Mouse (Mus musculus) stomach, embryonic 14.5 days (tissue): Measurements from ENCODE around the gene Mettl9. TPM values are rescaled to one million over a fixed set of nuclear protein-coding genes. Genes with fewer than 3 reads are reported as not detected.

ENCODE experiments used
- ATAC-seq: fragments of 200-750 bp; cut with Nextera tagmentation; 2 replicates; pipeline ENCODE4 v1.8.0; 2017; ENCODE audit warnings: low read depth, moderate TSS enrichment; ENCODE audit not compliant: insufficient number of reproducible peaks, insufficient read depth, low FRiP score
- H3K27ac ChIP-seq: fragments of 300-500 bp; sonication (generic); 2 replicates; pipeline ENCODE4 v1.5.1; 2014; ENCODE audit warnings: mild to moderate bottlenecking, low read length, moderate library complexity, mixed read lengths
- H3K27me3 ChIP-seq: fragments of 300-500 bp; sonication (generic); 2 replicates; pipeline ENCODE4 v1.6.1; 2014; ENCODE audit warnings: low read length, control low read depth, mixed read lengths; ENCODE audit not compliant: control insufficient read depth, insufficient read depth
- H3K36me3 ChIP-seq: fragments of 300-500 bp; sonication (generic); 2 replicates; pipeline ENCODE4 v1.6.1; 2014; ENCODE audit warnings: mild to moderate bottlenecking, control low read depth, low read length, moderate library complexity, mixed read lengths; ENCODE audit not compliant: control insufficient read depth, insufficient read depth
- H3K4me1 ChIP-seq: fragments of 300-500 bp; sonication (generic); 2 replicates; pipeline ENCODE4 v1.6.1; 2014; ENCODE audit warnings: low read length, control low read depth, mixed read lengths; ENCODE audit not compliant: control insufficient read depth, insufficient read depth
- H3K4me2 ChIP-seq: fragments of 300-500 bp; sonication (generic); replicated peaks from 2 replicates; pipeline ENCODE4 v1.6.1; 2014; ENCODE audit warnings: low read depth, low read length, control low read depth
- H3K4me3 ChIP-seq: fragments of 300-500 bp; sonication (generic); 2 replicates; pipeline ENCODE4 v1.5.1; 2014; ENCODE audit warnings: low read depth, low read length, control low read depth
- H3K9ac ChIP-seq: fragments of 300-500 bp; sonication (generic); replicated peaks from 2 replicates; pipeline ENCODE4 v1.6.1; 2014; ENCODE audit warnings: low read depth, mild to moderate bottlenecking, control low read depth, low read length, moderate library complexity, mixed read lengths
- H3K9me3 ChIP-seq: fragments of 300-500 bp; sonication (generic); 2 replicates; pipeline ENCODE4 v1.6.1; 2016; ENCODE audit warnings: low read depth, low read length, control low read depth; ENCODE audit not compliant: control insufficient read depth
- WGBS: fragments of 180-500 bp; shearing (Covaris S2); extraction: QIAGEN DNeasy Blood & Tissue Kit; methylation state at CpG from one replicate; pipeline ENCODE4 v1.1.7; 2014; 5-methylcytosine and 5-hydroxymethylcytosine counted together
- polyA plus RNA-seq: library from polyadenylated mRNA; unstranded; fragments of >200 nt; fragmentation: Nextera tagmentation; extraction: Ambion mirVana; gene quantifications from 2 replicates; pipeline ENCODE4 v1.2.1, GENCODE M21; 2014

Gene Mettl9
- polyA plus RNA-seq, 1 experiment from 2014 or later, result 163 TPM

DNA sequence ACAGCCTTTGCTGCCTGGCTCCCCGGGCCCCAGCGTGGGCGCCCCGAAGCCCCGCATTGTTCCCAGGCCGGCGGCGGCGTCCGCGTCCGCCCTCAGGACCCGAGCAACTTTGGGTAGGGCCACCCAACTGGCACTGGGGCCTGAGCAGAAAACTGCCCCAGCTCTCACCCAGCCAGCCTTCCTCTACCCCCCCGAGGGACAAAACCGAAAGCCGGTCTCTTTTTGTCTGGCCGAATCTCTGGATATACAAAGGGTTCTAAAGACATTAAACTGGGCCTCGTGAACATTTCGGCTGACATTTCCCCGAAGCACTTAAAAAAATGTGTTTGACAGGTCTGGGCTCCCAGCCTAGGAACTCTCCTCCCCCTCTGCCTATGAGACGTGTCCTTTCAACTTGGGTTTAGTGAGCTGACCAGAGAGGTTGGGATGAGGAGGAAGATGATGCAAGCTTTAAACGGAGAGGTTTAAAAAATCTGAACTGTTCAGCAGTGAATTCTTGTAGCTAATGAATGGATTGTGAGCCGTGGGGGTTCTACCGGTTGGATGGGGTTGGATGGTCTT, 996 bp downstream of the Mettl9 start:
- H3K36me3 ChIP-seq, result no peaks in the 10 kb centered on the region
- under 1% methylated on average over 24 of the region's 24 CpGs for WGBS

DNA sequence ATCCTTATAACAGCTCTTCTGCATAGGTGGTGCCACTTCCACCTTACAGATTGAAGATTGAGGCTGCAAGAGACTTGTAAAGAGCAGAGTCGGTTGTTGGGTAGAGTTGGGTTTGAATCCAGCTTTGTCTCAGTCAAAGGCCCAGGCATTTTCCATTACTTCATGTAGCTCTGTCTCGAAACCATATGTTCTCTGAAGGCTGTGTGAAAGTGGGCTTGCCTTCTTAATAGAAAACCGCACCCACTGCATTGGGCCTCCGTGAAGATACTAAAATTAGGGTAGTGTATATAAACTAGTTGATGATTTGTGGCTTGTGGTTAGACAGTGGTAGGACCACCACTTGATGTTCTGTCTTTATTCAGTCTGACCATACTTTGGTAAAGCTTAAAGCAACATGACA, 6.3 kb downstream of the Mettl9 start:
- no peak overlapping the region for H3K27ac ChIP-seq
- WGBS, result 80% methylated on average over 4 of the region's 4 CpGs
- H3K4me3 ChIP-seq, result no peak overlapping the region
- H3K36me3 ChIP-seq, result no peaks in the 10 kb centered on the region
- no peak overlapping the region for H3K4me2 ChIP-seq
- no peaks in the 10 kb centered on the region for H3K27me3 ChIP-seq
- no peaks in the 10 kb centered on the region for H3K9me3 ChIP-seq
- no peak for ATAC-seq
- peaks cover 21% of the 10 kb centered on the region for H3K4me1 ChIP-seq
- no peak overlapping the region for H3K9ac ChIP-seq

More for the DNA sequence above, 996 bp downstream of the Mettl9 start:
- peak overlapping the region; percentile 83 for H3K4me2 ChIP-seq
- ATAC-seq, result peak; percentile 19; the same call in 1 of the 2 replicates
- H3K9ac ChIP-seq, result peak overlapping the region; percentile 100
- peak overlapping the region; percentile 97 for H3K27ac ChIP-seq
- H3K4me3 ChIP-seq, result peak overlapping the region; percentile 95
- H3K4me1 ChIP-seq, result peaks cover 21% of the 10 kb centered on the region; the same call in 1 of the 2 replicates
- H3K9me3 ChIP-seq, result no peaks in the 10 kb centered on the region
- no peaks in the 10 kb centered on the region for H3K27me3 ChIP-seq

DNA sequence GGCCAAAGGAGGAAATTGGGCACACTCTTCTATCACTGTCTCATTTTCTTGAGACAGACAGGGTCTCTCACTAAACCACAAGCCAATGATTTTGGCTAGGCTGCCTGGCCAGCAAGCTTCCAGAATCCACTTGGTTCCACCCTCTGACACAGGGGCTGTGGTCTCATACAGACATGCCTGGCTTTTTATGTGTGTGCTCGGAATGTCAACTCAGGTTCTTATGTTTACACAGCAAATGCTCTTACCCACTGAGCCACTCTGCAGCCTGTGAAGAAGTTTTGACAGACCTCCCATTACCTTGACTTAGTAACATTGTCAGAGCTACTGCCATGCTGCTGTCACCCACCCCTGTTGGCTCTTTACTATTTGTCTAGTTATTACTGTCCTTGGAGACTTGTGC, 7.7 kb downstream of the Mettl9 start:
- H3K4me3 ChIP-seq, result no peak overlapping the region
- WGBS, result 48% methylated on average over 1 of the region's 1 CpGs
- H3K4me1 ChIP-seq, result peaks cover 14% of the 10 kb centered on the region
- H3K27me3 ChIP-seq, result no peaks in the 10 kb centered on the region
- no peak overlapping the region for H3K27ac ChIP-seq
- no peak for ATAC-seq
- H3K9ac ChIP-seq, result no peak overlapping the region
- H3K36me3 ChIP-seq, result no peaks in the 10 kb centered on the region
- no peaks in the 10 kb centered on the region for H3K9me3 ChIP-seq
- H3K4me2 ChIP-seq, result no peak overlapping the region

DNA sequence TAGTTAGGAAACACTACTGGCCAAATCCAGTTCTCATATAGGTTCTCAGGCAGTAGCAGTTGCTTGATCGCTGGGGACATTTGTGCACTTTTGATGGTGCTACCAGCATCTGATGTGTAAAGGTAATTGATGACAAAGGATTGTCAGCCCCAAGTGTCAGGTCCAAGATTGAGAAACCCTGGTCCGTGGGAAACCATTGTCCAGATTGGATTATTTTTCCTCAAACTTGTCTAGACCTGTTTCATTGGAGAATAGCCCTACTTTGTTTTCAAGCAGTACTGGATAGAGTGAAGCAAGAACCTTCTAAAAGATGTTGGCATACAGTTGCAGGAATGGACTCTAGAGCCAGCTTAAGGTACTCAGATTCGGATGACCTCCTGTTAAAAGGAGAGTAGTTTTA, 8.8 kb downstream of the Mettl9 start:
- no peak overlapping the region for H3K27ac ChIP-seq
- H3K9ac ChIP-seq, result no peak overlapping the region
- no peak overlapping the region for H3K4me2 ChIP-seq
- H3K4me3 ChIP-seq, result no peak overlapping the region
- peaks cover 9% of the 10 kb centered on the region for H3K4me1 ChIP-seq
- H3K9me3 ChIP-seq, result no peaks in the 10 kb centered on the region
- ATAC-seq, result no peak
- no peaks in the 10 kb centered on the region for H3K36me3 ChIP-seq
- 92% methylated on average over 3 of the region's 3 CpGs for WGBS
- no peaks in the 10 kb centered on the region for H3K27me3 ChIP-seq

DNA sequence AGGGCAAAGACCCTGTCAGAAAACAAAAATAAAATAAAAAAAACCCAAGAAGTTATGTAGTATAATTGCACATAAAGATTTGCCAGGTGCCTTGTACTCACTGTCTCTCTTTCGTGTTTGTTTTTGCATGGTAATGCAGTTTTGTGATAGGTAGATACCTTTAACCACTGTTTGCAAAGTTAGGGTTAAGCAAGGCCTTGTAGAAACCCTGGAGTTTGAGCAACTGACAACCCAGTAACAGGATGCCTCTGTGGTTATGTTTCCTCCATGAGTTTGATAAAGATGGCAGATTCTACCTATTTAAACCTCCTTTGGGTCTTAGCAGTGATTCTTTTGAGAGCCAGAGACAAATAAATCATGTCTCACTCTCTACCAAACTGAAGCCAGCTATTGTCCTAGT, 9.3 kb downstream of the Mettl9 start:
- H3K9ac ChIP-seq, result no peak overlapping the region
- H3K9me3 ChIP-seq, result no peaks in the 10 kb centered on the region
- peaks cover 4% of the 10 kb centered on the region; the same call in 1 of the 2 replicates for H3K36me3 ChIP-seq
- 92% methylated on average over 1 of the region's 1 CpGs for WGBS
- no peak overlapping the region for H3K27ac ChIP-seq
- H3K27me3 ChIP-seq, result no peaks in the 10 kb centered on the region
- peaks cover 8% of the 10 kb centered on the region for H3K4me1 ChIP-seq
- H3K4me2 ChIP-seq, result no peak overlapping the region
- no peak for ATAC-seq
- no peak overlapping the region for H3K4me3 ChIP-seq

DNA sequence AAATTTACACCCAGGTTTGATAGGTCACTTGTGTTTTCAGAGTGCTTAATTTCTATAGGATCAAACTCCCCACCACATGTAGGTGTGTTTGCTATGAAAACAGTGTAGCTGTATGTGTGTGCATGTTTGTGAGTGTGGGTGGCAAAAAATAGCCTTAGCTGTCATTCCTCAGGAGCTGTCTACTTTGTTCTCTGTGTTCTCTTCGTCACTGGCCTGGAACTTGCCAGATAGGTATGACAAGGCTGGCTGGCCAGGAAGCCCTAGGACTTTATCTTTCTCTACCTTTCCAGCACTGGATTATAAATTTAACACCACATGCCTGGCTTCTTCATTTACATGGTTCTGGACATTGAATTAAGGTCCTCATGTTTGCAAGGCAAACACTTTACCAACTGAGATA, 10.0 kb downstream of the Mettl9 start:
- H3K27ac ChIP-seq, result no peak overlapping the region
- WGBS, result 81% methylated on average over 1 of the region's 1 CpGs
- ATAC-seq, result no peak
- no peaks in the 10 kb centered on the region for H3K27me3 ChIP-seq
- no peaks in the 10 kb centered on the region for H3K9me3 ChIP-seq
- peaks cover 8% of the 10 kb centered on the region for H3K4me1 ChIP-seq
- H3K9ac ChIP-seq, result no peak overlapping the region
- no peak overlapping the region for H3K4me3 ChIP-seq
- H3K4me2 ChIP-seq, result no peak overlapping the region
- peaks cover 6% of the 10 kb centered on the region; the same call in 1 of the 2 replicates for H3K36me3 ChIP-seq

- H3K9ac ChIP-seq, result no peak overlapping the region
- ATAC-seq, result no peak
- H3K9me3 ChIP-seq, result no peaks in the 10 kb centered on the region
- WGBS, result 73% methylated on average over 6 of the region's 6 CpGs
- H3K27ac ChIP-seq, result no peak overlapping the region
- no peak overlapping the region for H3K4me2 ChIP-seq
- H3K4me3 ChIP-seq, result no peak overlapping the region
- H3K27me3 ChIP-seq, result no peaks in the 10 kb centered on the region
- H3K36me3 ChIP-seq, result peaks cover 10% of the 10 kb centered on the region; the same call in 1 of the 2 replicates
- peaks cover 5% of the 10 kb centered on the region for H3K4me1 ChIP-seq
Measured at GRCm38 (mm10) chr7:121045671-121046453, 11.6 kb downstream of the Mettl9 start.

DNA sequence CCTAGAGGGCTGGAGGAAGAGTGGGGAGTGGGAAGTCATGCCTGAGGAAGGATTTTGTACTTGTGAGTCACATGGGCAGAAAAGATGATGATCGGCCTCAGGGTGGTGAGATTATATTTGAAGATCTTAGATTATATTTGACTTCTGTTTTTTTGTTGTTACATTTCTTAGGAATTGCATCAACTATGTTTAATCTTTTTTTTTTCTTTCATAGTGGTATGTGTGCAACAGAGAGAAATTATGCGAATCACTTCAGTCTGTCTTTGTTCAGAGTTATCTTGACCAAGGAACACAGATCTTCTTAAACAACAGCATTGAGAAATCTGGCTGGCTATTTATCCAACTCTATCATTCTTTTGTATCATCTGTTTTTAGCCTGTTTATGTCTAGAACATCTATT, 13.4 kb downstream of the Mettl9 start:
- no peak overlapping the region for H3K9ac ChIP-seq
- H3K36me3 ChIP-seq, result peaks cover 20% of the 10 kb centered on the region
- H3K4me1 ChIP-seq, result peaks cover 5% of the 10 kb centered on the region; the same call in 1 of the 2 replicates
- H3K27me3 ChIP-seq, result no peaks in the 10 kb centered on the region
- H3K4me3 ChIP-seq, result no peak overlapping the region
- H3K27ac ChIP-seq, result no peak overlapping the region
- ATAC-seq, result no peak
- H3K4me2 ChIP-seq, result no peak overlapping the region
- H3K9me3 ChIP-seq, result no peaks in the 10 kb centered on the region
- 91% methylated on average over 2 of the region's 2 CpGs for WGBS
